Mouse (Mus musculus) forebrain, embryonic 16.5 days (tissue): Measurements from ENCODE around the gene Nae1. TPM values are rescaled to one million over a fixed set of nuclear protein-coding genes. Genes with fewer than 3 reads are reported as not detected.

ENCODE experiments used
- ATAC-seq: fragments of 200-750 bp; cut with Nextera tagmentation; 2 replicates; pipeline ENCODE4 v1.8.0; 2017; ENCODE audit warnings: mild to moderate bottlenecking, moderate library complexity
- H3K27ac ChIP-seq: fragments of 300-500 bp; sonication (generic); 2 replicates; pipeline ENCODE4 v1.5.1; 2014; ENCODE audit warnings: low read length, control low read depth
- H3K27me3 ChIP-seq: fragments of 300-500 bp; sonication (generic); replicated peaks from 2 replicates; pipeline ENCODE4 v1.6.1; 2014; ENCODE audit warnings: low read length; ENCODE audit not compliant: control insufficient read depth, insufficient read depth
- H3K36me3 ChIP-seq: fragments of 300-500 bp; sonication (generic); 2 replicates; pipeline ENCODE4 v1.6.1; 2014; ENCODE audit not compliant: control insufficient read depth, insufficient read depth
- H3K4me1 ChIP-seq: fragments of 300-500 bp; sonication (generic); replicated peaks from 2 replicates; pipeline ENCODE4 v1.6.1; 2014; ENCODE audit warnings: low read length; ENCODE audit not compliant: control insufficient read depth, insufficient read depth
- H3K4me2 ChIP-seq: fragments of 300-500 bp; sonication (generic); 2 replicates; pipeline ENCODE4 v1.6.1; 2014; ENCODE audit warnings: mild to moderate bottlenecking, low read length, control low read depth
- H3K4me3 ChIP-seq: fragments of 300-500 bp; sonication (generic); replicated peaks from 2 replicates; pipeline ENCODE4 v1.5.1; 2014; ENCODE audit warnings: mild to moderate bottlenecking, low read length, control low read depth
- H3K9ac ChIP-seq: fragments of 300-500 bp; sonication (generic); replicated peaks from 2 replicates; pipeline ENCODE4 v1.6.1; 2014; ENCODE audit warnings: low read depth, low read length, control low read depth
- H3K9me3 ChIP-seq: fragments of 300-500 bp; sonication (generic); 2 replicates; pipeline ENCODE4 v1.6.1; 2016; ENCODE audit warnings: low read length; ENCODE audit not compliant: control insufficient read depth
- WGBS: fragments of 180-500 bp; shearing (Covaris S2); extraction: QIAGEN DNeasy Blood & Tissue Kit; methylation state at CpG from one replicate; pipeline ENCODE4 v1.1.7; 2014; 5-methylcytosine and 5-hydroxymethylcytosine counted together
- polyA plus RNA-seq: library from polyadenylated mRNA; unstranded; fragments of >200 nt; fragmentation: Nextera tagmentation; extraction: Ambion mirVana; gene quantifications from 2 replicates; pipeline ENCODE4 v1.2.1, GENCODE M21; 2015

The Nae1 gene
- polyA plus RNA-seq, 1 experiment from 2014 or later, result 122 TPM

DNA sequence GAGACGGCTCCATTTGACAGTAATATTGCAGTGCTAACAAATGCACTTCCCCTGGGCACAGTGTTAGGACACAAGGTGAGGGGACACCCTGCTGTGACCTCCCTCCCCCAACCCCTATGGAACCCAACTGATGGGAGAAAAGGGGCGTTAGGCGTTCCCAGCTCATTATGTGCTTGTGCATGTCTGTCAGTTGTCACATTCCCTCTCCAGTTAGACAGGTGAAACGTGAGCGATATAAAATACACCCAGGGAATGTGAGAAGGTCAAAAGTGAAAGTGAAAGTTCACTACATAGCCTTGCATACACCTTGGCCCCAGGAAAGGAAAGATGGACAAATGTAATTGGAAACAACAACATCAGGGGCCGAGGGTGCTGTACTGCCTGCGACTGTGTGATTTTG lies 941 bp upstream of the Nae1 start:
- Histone ChIP-seq H3K4me3 (no peak overlapping the region), H3K9ac (no peak overlapping the region), H3K36me3 (no peaks in the 10 kb centered on the region), H3K4me2 (peak overlapping the region; percentile 46), H3K27me3 (peaks cover 18% of the 10 kb centered on the region), H3K4me1 (peaks cover 23% of the 10 kb centered on the region), H3K9me3 (no peaks in the 10 kb centered on the region), H3K27ac (no peak overlapping the region)
- WGBS, result 38% methylated on average over 7 of the region's 7 CpGs
- ATAC-seq, result no peak

DNA sequence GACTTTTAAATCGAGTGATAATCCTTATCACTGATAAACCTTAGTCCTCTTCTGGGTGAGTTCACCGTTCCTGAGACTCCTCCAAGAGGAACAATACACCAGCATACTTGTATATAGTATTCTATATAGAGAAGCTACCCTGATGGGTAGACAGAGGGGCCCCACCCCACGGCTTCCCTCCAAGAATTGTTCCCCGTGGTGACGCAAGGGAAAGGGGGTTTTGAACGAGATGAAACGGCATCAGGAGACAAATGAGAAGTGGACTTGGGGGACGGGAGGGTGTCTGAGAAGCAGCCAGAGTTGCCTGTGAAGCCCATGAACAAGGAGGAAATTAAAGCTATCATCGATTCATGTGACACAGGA lies 323 bp upstream of the Nae1 start:
- H3K4me1 ChIP-seq, result peaks cover 22% of the 10 kb centered on the region
- H3K4me2 ChIP-seq, result peak overlapping the region; percentile 46
- H3K27me3 ChIP-seq, result peaks cover 12% of the 10 kb centered on the region
- H3K9me3 ChIP-seq, result no peaks in the 10 kb centered on the region
- peak; percentile 56; the same call in 1 of the 2 replicates for ATAC-seq
- H3K4me3 ChIP-seq, result peak overlapping the region; percentile 98
- H3K36me3 ChIP-seq, result no peaks in the 10 kb centered on the region
- WGBS, result 11% methylated on average over 9 of the region's 9 CpGs
- peak overlapping the region; percentile 12 for H3K9ac ChIP-seq
- H3K27ac ChIP-seq, result no peak overlapping the region

DNA sequence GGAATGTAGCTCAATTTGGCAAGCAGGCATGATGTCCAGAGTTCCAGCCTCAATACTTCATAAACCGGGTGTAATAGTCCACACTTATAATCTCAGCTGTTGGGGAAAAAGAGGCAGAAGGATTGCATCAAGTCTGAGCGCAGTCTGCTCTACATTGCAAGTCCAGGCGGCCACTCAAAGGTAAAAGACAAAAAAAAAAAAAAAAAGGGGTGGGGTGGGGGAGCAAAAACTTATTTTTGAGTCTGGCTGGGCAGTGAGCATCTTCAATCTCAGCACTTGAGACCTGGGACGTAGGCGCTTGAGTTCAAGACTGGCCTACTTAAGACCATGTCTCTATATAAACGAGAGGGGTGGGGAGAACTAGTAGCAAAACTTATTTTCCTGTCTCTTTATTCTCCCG lies 886 bp downstream of the Nae1 start:
- peaks cover under 1% of the 10 kb centered on the region; the same call in 1 of the 2 replicates for H3K27me3 ChIP-seq
- peaks cover 22% of the 10 kb centered on the region for H3K4me1 ChIP-seq
- WGBS, result 14% methylated on average over 7 of the region's 7 CpGs
- H3K9ac ChIP-seq, result peak overlapping the region; percentile 98
- no peak overlapping the region for H3K27ac ChIP-seq
- H3K4me3 ChIP-seq, result peak overlapping the region; percentile 98
- no peaks in the 10 kb centered on the region for H3K9me3 ChIP-seq
- H3K4me2 ChIP-seq, result peak overlapping the region; percentile 81
- H3K36me3 ChIP-seq, result no peaks in the 10 kb centered on the region
- ATAC-seq, result no peak

DNA sequence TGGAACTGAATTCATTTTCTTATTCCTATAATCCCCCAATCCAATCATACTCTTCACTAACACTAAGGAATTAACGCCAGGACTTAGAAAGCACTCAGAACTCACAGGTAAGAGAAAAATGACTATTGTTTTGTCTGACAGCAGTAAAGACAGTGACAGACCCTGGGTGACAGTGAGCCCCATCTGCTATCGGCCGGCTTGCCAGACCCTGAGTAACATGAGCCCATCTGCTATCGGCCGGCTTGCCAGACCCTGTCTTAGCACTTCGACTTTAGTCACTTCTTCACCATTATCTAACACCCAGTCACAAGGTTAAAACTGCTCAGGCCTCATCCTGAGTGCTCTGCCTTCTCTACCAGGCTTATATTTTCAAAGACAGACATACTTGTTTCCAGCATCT lies 4.8 kb downstream of the Nae1 start:
- WGBS, result 67% methylated on average over 6 of the region's 6 CpGs
- Histone ChIP-seq H3K27ac (no peak overlapping the region; the same call in 1 of the 2 replicates), H3K4me2 (no peak overlapping the region), H3K36me3 (no peaks in the 10 kb centered on the region), H3K4me1 (peaks cover 15% of the 10 kb centered on the region), H3K27me3 (no peaks in the 10 kb centered on the region), H3K9ac (no peak overlapping the region), H3K9me3 (no peaks in the 10 kb centered on the region), H3K4me3 (no peak overlapping the region)
- no peak for ATAC-seq

DNA sequence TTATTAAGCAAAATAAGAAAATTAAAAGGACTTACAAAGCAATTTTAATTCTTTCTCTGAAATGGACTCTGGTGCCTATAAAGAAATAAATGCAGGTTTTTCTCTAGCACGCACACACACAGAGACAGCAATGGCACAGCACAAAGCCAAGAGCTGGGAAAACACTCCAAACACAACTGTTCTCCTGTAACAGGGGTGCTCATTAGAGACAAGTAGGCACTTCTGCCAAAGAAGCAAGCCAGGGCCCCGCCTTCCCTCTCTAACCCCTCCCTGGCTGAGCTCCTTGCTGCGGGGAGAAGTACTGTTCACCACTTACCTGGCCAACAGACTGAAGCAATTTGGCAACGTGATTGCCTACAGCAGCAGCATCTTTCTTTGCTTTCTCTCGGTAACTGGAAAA lies 16.6 kb downstream of the Nae1 start:
- Histone ChIP-seq H3K9ac (no peak overlapping the region), H3K27ac (no peak overlapping the region), H3K4me3 (no peak overlapping the region), H3K4me1 (0 out of 2 replicates have a peak, but pooled peaks cover 2% of the 10 kb centered on the region), H3K27me3 (no peaks in the 10 kb centered on the region), H3K36me3 (peaks cover 25% of the 10 kb centered on the region), H3K4me2 (no peak overlapping the region), H3K9me3 (no peaks in the 10 kb centered on the region)
- 63% methylated on average over 5 of the region's 5 CpGs for WGBS
- 0 out of 2 replicates have a peak, but pooled peaks have one; percentile 26 for ATAC-seq

DNA sequence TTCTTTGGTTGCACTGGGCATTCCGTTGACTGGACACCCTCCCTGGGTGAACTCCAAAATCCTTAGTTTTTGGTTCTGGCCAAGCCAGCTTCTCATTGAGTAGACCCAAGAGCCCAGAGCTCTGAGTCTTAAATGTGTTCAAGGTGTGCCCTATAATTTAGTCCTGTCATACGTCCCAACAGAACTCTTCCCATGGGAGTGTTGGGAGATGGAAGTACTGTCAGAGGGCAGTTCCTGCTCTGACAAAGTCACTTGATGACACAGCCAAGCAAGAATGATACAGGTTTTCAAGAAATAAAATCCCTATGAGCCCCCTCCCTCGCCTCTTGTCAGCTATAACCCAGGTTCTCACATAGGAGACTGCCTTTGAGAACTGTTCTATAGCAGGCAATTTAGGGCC lies 24.3 kb downstream of the Nae1 start:
- Histone ChIP-seq H3K27me3 (no peaks in the 10 kb centered on the region), H3K36me3 (peaks cover 6% of the 10 kb centered on the region; the same call in 1 of the 2 replicates), H3K9ac (no peak overlapping the region), H3K4me3 (no peak overlapping the region), H3K9me3 (no peaks in the 10 kb centered on the region), H3K4me2 (no peak overlapping the region), H3K27ac (no peak overlapping the region), H3K4me1 (peaks cover 10% of the 10 kb centered on the region)
- 67% methylated on average over 3 of the region's 3 CpGs for WGBS
- no peak for ATAC-seq

DNA sequence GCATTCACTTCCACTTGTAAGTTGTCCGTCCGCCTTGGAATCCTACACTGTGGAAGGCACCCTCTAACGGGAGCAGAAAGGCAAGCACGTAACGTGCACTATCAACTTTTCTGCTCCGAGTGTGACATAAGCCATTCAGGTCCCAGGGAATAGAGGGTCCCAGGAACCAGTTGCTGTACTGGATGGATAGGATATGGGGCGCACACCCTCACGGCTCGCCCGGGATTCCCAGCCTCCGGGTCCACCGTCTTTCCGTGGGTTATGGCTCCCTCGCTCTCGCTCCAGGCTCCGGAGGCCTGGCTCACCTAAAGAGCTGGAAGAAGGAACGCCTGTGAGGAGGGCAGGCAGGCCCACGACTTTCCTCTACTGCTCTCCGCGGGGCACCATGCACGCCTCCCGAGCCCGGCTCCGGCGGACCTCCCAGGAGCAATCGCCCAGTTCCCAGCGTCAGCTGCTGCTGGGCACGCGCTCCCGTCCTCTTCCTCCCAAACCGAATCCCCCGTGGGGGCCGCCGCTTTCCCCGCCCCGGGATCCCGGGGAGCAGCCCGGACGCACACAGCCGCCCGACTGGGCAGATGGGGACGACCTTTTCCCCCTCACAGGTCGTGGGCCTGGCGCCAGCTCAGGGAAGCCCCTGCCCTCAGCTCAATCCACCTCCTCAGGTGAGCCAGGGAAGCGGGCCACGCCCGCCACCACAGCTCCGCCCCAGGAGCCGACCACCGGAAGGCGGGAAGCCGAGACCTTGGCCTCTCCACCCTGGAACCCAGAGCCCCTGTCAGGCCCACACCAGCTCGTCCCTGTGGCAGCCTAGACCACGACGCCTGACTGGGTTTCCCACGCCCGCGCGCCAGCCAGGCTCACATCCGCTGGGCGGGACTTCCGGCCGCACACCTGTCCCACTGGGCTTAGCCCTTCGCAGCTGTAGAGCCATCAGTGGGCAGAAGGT lies 25.1 kb downstream of the Nae1 start, which contains the start of gene Terb1:
Gene Terb1 (minus strand): TSS at position 850 of the 946 bp plus-strand sequence.
- Histone ChIP-seq H3K4me3 (peak within 1 kb of the TSS; percentile 56), H3K4me1 (peaks cover 10% of the 10 kb centered on the region), H3K4me2 (peak within 1 kb of the TSS; percentile 98), H3K27ac (no peak within 1 kb of the TSS), H3K27me3 (no peaks in the 10 kb centered on the region), H3K36me3 (peaks cover 6% of the 10 kb centered on the region; the same call in 1 of the 2 replicates), H3K9ac (peak within 1 kb of the TSS; percentile 76), H3K9me3 (no peaks in the 10 kb centered on the region)
- peak; percentile 84 for ATAC-seq
- 3% methylated on average over 64 of the region's 64 CpGs for WGBS

DNA sequence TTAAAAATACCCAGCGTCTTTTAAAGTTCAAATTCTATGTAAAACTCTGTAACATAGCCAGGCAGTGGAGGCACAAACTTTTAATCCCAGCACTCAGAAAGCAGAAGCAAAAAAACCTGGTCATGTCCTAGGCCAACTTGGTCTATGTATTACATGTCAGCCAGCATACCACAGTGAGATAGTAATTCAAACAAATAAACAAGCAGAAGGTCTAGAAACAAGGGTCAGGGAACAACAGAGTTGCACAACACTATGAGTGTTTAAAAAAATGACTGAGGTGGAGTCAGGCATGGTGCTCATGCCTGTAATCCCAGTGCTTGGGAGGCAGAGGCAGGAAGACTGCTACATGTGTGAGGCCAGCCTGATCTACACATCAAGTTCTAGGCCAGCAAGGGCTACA lies 55.3 kb downstream of the Nae1 start:
- Histone ChIP-seq H3K9me3 (no peaks in the 10 kb centered on the region), H3K4me3 (no peak overlapping the region), H3K27ac (no peak overlapping the region), H3K4me1 (no peaks in the 10 kb centered on the region), H3K27me3 (no peaks in the 10 kb centered on the region), H3K36me3 (no peaks in the 10 kb centered on the region), H3K9ac (no peak overlapping the region), H3K4me2 (no peak overlapping the region)
- 67% methylated on average over 1 of the region's 1 CpGs for WGBS
- no peak for ATAC-seq

DNA sequence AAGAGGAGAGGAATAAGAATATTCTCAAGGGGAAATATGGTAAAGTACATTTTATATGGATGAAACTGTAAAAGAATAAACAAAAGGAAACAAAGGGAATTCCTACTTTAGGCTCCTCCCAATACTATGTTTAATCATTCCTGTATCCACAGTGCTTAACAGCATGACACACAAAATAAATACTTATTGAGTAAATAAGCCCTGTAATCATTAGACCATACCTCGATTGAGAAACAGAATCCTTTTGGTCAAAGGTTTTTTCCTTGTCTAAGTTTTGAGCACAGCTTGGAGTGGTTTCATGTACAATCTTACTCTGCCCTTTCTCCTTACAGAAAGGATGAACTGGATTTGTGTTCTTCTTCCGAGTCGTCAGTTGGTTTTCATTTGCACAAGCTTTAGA lies 62.0 kb downstream of the Nae1 start:
- WGBS, result 84% methylated on average over 3 of the region's 3 CpGs
- Histone ChIP-seq H3K9ac (no peak overlapping the region), H3K9me3 (no peaks in the 10 kb centered on the region), H3K27ac (no peak overlapping the region), H3K27me3 (no peaks in the 10 kb centered on the region), H3K36me3 (no peaks in the 10 kb centered on the region), H3K4me3 (no peak overlapping the region), H3K4me1 (no peaks in the 10 kb centered on the region), H3K4me2 (no peak overlapping the region)
- ATAC-seq, result no peak
